Mouse (Mus musculus) neutrophil, adult 83 days (primary cell): ENCODE results near the gene Gnl1. TPM values are rescaled to one million over a fixed set of nuclear protein-coding genes. Genes with fewer than 3 reads are reported as not detected.

Source experiments
- total RNA-seq, 2 experiments: library from RNA; stranded (reverse); gene quantifications; one replicate each; pipeline ENCODE4 v1.2.4; 2023

The Gnl1 gene
- total RNA-seq: 10 to 100 TPM; 38.0 to 39.9 TPM

DNA sequence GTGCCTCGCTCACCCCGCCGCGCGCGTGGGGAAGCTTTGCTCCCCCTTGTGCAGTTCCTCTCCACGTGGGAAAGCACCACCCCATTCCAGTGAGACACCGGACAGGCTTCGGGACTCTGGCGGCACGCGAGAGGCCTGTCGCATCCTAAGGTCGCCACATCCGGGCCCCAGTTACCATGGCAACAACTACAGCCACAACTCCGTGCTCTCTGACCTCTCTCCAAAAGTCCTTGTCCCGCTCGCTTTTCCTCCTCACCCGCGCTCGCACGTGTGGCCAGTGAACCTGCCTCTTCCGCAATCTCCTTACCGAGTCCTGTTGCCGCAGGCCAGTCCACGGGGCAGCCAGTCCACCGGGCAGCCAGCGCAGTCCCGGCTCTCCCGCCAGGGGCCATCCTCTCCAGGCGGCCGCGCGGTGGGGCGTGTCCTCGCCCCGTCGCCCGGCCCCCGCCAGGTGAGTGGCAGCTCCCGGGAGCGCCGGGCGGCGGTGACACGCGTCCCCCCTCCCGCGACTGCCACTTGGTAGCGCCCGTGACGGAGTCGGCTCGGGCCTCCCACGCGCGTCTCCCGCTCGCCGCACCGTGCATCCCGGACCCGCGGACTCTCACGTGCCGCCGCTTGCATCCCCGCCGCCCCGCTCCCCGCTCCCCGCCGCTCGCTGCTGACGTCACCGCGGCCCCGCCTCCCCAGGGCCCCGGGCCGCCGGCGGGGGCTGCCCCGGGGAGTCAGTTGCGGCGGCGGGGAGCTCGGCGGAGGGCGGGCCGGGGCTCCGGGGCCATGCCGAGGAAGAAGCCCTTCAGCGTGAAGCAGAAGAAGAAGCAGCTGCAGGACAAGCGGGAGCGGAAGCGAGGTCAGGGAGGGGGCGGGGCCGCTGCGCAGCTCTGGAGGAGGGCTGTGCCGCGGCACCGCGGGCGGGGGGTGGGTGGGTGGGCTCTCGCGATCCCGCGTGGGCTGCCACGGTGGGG lies at the start of gene Gnl1, which contains the start of gene Prr3:
Gene Gnl1, plus strand, starts transcription at position 451 of the 962 bp plus-strand sequence.
Gene Prr3, minus strand, starts transcription at position 836 of the 962 bp plus-strand sequence.

DNA sequence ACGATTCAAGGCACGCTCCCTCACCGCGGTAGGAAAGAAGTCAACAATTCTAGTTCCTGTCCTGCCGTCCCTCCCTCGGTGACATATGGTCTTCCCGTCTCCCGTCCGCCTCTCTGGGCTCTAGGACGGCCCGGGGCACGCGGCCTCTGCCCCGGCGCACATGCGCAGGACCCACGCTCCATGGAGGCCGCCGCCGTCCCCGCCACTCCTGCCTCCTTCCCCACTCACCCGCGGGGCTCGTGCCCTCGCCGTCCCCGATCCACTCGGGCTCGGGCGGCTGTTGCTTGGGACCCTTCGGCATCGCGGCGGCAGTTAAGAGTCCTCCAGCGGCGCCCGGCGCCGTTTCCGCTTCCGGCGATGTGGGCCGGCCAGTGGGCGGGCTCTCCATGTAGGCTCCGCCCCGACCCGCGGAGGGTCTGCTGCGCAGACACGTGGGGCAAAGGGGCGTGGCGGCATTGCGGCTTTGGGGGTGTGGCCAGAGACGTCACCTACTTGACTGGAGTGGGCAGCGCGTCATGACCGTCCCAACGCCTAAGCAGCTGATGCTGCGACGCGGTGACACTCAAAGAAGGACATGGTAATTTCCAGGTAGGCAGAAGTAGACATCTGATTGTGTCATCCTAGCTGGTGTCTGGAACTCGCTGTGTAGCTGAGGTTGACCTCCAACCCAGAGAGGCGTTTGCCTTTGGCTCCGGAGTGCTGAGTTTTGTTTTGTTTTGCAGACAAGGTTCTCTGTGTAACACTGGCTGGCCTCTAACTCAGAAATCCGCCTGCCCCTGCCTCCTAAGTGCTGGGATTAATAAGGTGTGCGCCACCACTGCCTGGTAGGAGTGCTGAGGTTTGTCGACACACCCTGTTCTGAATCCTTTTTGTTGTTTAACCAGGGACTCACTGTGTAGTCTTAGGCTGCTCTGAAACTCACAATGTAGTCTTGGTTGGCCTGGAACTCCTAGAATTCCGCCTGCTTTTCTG lies 9.9 kb upstream of the Gnl1 start, which contains the start of gene Abcf1:
Gene Abcf1, minus strand, starts transcription at position 344 of the 972 bp plus-strand sequence.

DNA sequence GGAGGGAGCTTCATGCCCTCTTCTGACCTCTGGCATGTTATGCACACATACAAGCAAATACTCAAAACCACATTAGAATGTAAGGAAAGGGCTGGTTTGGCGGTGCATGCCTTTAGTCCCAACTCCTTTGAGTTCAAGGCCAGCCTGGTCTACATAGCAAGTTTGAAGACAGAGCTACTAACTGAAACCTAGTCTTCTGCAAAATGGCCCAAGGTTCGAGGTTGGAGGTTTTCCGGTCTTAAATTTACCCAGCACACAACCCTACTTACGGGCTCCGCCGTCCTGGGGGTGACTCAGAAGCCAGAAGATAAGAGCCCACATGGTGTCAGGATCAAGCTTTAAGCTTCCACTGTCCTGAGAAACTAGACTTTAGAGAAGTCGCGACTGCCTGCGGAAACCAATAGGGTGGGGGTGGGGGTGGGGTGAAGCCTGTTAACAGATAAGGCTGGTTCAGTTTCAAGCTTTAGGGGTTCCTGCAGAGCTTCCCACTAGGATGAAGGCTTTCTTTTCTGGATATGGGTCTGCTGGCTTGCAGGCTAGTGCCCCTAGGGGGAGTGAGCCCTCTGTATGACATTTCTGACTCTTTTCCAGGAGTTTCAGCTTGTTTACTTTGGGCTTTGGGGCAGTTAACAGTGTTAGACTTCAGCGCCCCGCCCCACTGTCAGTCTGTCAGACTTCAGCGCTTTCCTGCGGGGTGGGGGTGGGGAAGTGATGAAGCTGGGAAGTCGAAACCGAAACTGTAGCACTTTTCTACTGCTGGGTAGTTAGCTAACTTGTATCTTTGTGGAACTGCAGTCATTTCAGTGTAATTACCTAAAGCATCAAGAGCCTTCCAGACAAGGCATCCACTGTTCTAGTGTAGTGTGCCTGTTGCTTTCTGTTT lies 40.8 kb downstream of the Gnl1 start, which contains the start of gene H2-T24:
Gene H2-T24, minus strand, starts transcription at position 370 of the 883 bp plus-strand sequence.

DNA sequence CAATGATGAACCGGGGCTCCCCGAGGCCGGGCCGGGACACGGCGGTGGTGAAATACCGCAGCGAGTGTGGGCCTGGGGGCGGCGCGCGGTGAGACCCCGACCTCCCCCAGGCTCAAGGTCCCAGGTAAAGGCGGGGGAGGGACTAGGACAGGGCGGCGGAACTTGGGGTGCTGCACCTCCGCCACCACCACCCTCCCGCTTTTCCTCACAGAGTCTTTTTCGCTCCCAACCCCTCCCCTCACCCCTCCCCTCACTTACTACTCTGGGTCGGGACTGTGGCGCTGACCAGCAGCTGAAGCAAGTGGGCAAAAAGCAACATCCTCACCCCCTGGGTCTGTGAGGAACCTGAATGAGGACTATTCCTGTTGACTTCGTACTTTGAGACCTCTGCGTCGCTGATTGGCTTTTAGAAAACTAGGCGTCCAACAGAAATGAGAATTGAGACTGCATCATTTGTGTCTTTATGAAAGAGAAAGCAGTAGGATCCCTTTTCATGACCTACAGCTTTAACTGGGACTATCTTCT lies 52.8 kb downstream of the Gnl1 start, which contains the start of gene H2-T23:
Gene H2-T23, minus strand, starts transcription at position 505 of the 525 bp plus-strand sequence.

Other genes starting within 250 kb of the Gnl1 start
- 100 to 1,000 TPM; 101 to 116 TPM for gene Ier3, start 158.2 kb upstream of the Gnl1 start, total RNA-seq
- 100 to 1,000 TPM; 163 to 179 TPM for gene Flot1, start 156.6 kb upstream of the Gnl1 start, total RNA-seq
- gene Tubb5, start 141.5 kb upstream of the Gnl1 start, total RNA-seq: 100 to 1,000 TPM; 489 to 531 TPM
- gene Mdc1, start 138.3 kb upstream of the Gnl1 start, total RNA-seq: 10 to 100 TPM; 37.2 to 40.1 TPM
- 10 to 100 TPM; 41.2 to 45.3 TPM for gene Nrm, start 118.5 kb upstream of the Gnl1 start, total RNA-seq
- gene Ppp1r18, start 114.3 kb upstream of the Gnl1 start, total RNA-seq: 100 to 1,000 TPM; 261 to 289 TPM
- gene Dhx16, start 100.0 kb upstream of the Gnl1 start, total RNA-seq: 10 to 100 TPM; 66.1 to 74.8 TPM
- 10 to 100 TPM; 12.3 to 12.7 TPM for gene 2310061I04Rik, start 82.4 kb upstream of the Gnl1 start, total RNA-seq
- 10 to 100 TPM; 13.7 to 14.9 TPM for gene Atat1, start 69.8 kb upstream of the Gnl1 start, total RNA-seq
- gene Mrps18b, start 63.5 kb upstream of the Gnl1 start, total RNA-seq: 10 to 100 TPM; 16.8 to 20.6 TPM
- 100 to 1,000 TPM; 215 to 217 TPM for gene Ppp1r10, start 63.4 kb upstream of the Gnl1 start, total RNA-seq
- gene Abcf1, start 10.1 kb upstream of the Gnl1 start, total RNA-seq: 10 to 100 TPM; 62.8 to 64.8 TPM
- gene Prr3, start 385 bp downstream of the Gnl1 start, total RNA-seq: 10 to 100 TPM; 20.8 to 21.4 TPM
- gene H2-T24, start 40.7 kb downstream of the Gnl1 start, total RNA-seq: 10 to 100 TPM; 34.1 to 43.9 TPM
- 100 to 1,000 TPM; 152 to 158 TPM for gene H2-T23, start 53.0 kb downstream of the Gnl1 start, total RNA-seq
- 10 to 100 TPM; 26.7 to 31.3 TPM for gene H2-T22, start 62.9 kb downstream of the Gnl1 start, total RNA-seq
- gene Gm6034, start 63.1 kb downstream of the Gnl1 start, total RNA-seq: under 1 TPM in 1 of 2 experiments, not detected in 1; 0.35 TPM
- 10 to 100 TPM; 28.3 to 31.6 TPM for gene Gm11127, start 78.5 kb downstream of the Gnl1 start, total RNA-seq
- under 1 TPM in 1 of 2 experiments, not detected in 1; 0.31 TPM for gene Gm19684, start 141.8 kb downstream of the Gnl1 start, total RNA-seq
- gene Gm7030, start 149.6 kb downstream of the Gnl1 start, total RNA-seq: 1 to 10 TPM; 1.4 to 1.5 TPM
- gene Gm8909, start 188.7 kb downstream of the Gnl1 start, total RNA-seq: not detected
- gene H2-T3, start 210.4 kb downstream of the Gnl1 start, total RNA-seq: not detected